In genomic region chr7:144389704-144390103, GRCm38 (mm10) we compare ENCODE assay signal across 23 mouse cellular contexts.
A peak's percentile ranks its signal among the peaks of the same experiment; 100 is the strongest.
DNase-seq lines count a peak whose midpoint lies in the region; ATAC-seq and TF ChIP-seq lines count a peak whose summit lies in the region.
"Had no signal": no experiment of that assay in that cellular context is flagged by ENCODE, and none has a peak within 500 bp of the region (broad histone marks: within the 10 kb centered on the region; RNA-seq: fewer than 3 reads in every experiment).

No protein-coding gene starts in this region.

- H3K4me3 ChIP-seq in forebrain, embryonic 10.5 days, result no peak overlapping the region
- no peak overlapping the region for H3K4me3 ChIP-seq in forebrain, embryonic 11.5 days (ENCODE audit: low read depth, low read length)
- no peak overlapping the region for H3K4me3 ChIP-seq in kidney, embryonic 16.5 days (ENCODE audit: low read length)
- H3K4me3 ChIP-seq in small intestine, adult 2 months (ENCODE audit: low read depth, low read length), result no peak overlapping the region
- H3K4me3 ChIP-seq: embryonic facial prominence, embryonic 10.5 days; embryonic facial prominence, embryonic 12.5 days; forebrain, embryonic 13.5 days; forebrain, embryonic 15.5 days had no signal

- WGBS in forebrain, embryonic 10.5 days, result 93% methylated on average over 2 of the region's 2 CpGs
- 89% methylated on average over 2 of the region's 2 CpGs for WGBS in forebrain, embryonic 11.5 days
- 86% methylated on average over 2 of the region's 2 CpGs for WGBS in kidney, embryonic 16.5 days
- WGBS in small intestine, adult 2 months, result 41% methylated on average over 2 of the region's 2 CpGs

- no peaks in the 10 kb centered on the region for H3K36me3 ChIP-seq in forebrain, embryonic 10.5 days (replicated peaks)
- H3K36me3 ChIP-seq in forebrain, embryonic 11.5 days (ENCODE audit: control insufficient read depth, insufficient read depth, low read length), result no peaks in the 10 kb centered on the region
- H3K36me3 ChIP-seq in kidney, embryonic 16.5 days (ENCODE audit: insufficient read depth, low read length), result no peaks in the 10 kb centered on the region
- H3K36me3 ChIP-seq in small intestine, adult 2 months (ENCODE audit: control insufficient read depth, insufficient read depth, low read length), result no peaks in the 10 kb centered on the region
- H3K36me3 ChIP-seq: embryonic facial prominence, embryonic 10.5 days; embryonic facial prominence, embryonic 12.5 days; forebrain, embryonic 15.5 days; G1E had no signal

- TF ChIP-seq CTCF in small intestine, adult 2 months (IDR thresholded peaks at IDR 0.05; ENCODE audit: extremely low read depth, insufficient read length, insufficient replicate concordance, low read depth, low read length), result no peak

- H3K9ac ChIP-seq in forebrain, embryonic 11.5 days (ENCODE audit: low read length), result no peak overlapping the region
- no peak overlapping the region for H3K9ac ChIP-seq in kidney, embryonic 16.5 days (replicated peaks; ENCODE audit: low read length)
- H3K9ac ChIP-seq: embryonic facial prominence, embryonic 12.5 days; forebrain, embryonic 13.5 days; forebrain, embryonic 15.5 days; forebrain, postnatal 0 days had no signal

- peaks cover 6% of the 10 kb centered on the region; the same call in 1 of the 2 replicates for H3K4me1 ChIP-seq in forebrain, embryonic 10.5 days
- H3K4me1 ChIP-seq in forebrain, embryonic 11.5 days (replicated peaks; ENCODE audit: control insufficient read depth, insufficient read depth, low read length), result no peaks in the 10 kb centered on the region
- H3K4me1 ChIP-seq in kidney, embryonic 16.5 days (ENCODE audit: insufficient read depth, low read length), result no peaks in the 10 kb centered on the region
- H3K4me1 ChIP-seq in small intestine, adult 2 months (ENCODE audit: control insufficient read depth, insufficient read depth, insufficient read length, low read length), result peaks cover 34% of the 10 kb centered on the region
- H3K4me1 ChIP-seq: embryonic facial prominence, embryonic 12.5 days; forebrain, embryonic 13.5 days; forebrain, embryonic 15.5 days had no signal

- no peaks in the 10 kb centered on the region for H3K27me3 ChIP-seq in forebrain, embryonic 10.5 days (ENCODE audit: poor library complexity, severe bottlenecking)
- no peaks in the 10 kb centered on the region for H3K27me3 ChIP-seq in forebrain, embryonic 11.5 days (ENCODE audit: control insufficient read depth, insufficient read depth, low read length)
- H3K27me3 ChIP-seq in kidney, embryonic 16.5 days (ENCODE audit: insufficient read depth, low read length), result no peaks in the 10 kb centered on the region
- no peaks in the 10 kb centered on the region for H3K27me3 ChIP-seq in small intestine, adult 2 months (ENCODE audit: control insufficient read depth, insufficient read depth, low read length)
- H3K27me3 ChIP-seq: embryonic facial prominence, embryonic 12.5 days; forebrain, embryonic 13.5 days; forebrain, embryonic 15.5 days; Patski had no signal

- TF ChIP-seq POLR2A in small intestine, adult 2 months (IDR thresholded peaks at IDR 0.05; ENCODE audit: low read depth, low read length), result no peak

- H3K9me3 ChIP-seq in forebrain, embryonic 10.5 days, result no peaks in the 10 kb centered on the region
- H3K9me3 ChIP-seq in forebrain, embryonic 11.5 days (ENCODE audit: control insufficient read depth, low read length), result no peaks in the 10 kb centered on the region
- no peaks in the 10 kb centered on the region for H3K9me3 ChIP-seq in kidney, embryonic 16.5 days (ENCODE audit: low read length)
- H3K9me3 ChIP-seq: embryonic facial prominence, embryonic 10.5 days; embryonic facial prominence, embryonic 12.5 days; forebrain, embryonic 13.5 days; forebrain, embryonic 15.5 days; G1E had no signal

- no peak for DNase-seq in forebrain, embryonic 10.5 days (ENCODE audit: extremely low spot score, low spot score)
- DNase-seq in forebrain, embryonic 11.5 days (ENCODE audit: low spot score), result no peak
- DNase-seq in kidney, postnatal 36 days, result peak; percentile 17 to 33
- DNase-seq: adrenal gland, adult 8-10 months; adrenal gland, postnatal 14 days; adrenal gland, postnatal 36 days; B cell, adult 2 months; cerebellum, adult 11-12 months; cerebellum, adult 2 months; cerebellum, adult 9-10 months; cerebellum, postnatal 10 days; cerebellum, postnatal 25 days; forebrain, postnatal 0 days had no signal

- H3K4me2 ChIP-seq in forebrain, embryonic 11.5 days (ENCODE audit: low read depth, low read length, severe bottlenecking), result no peak overlapping the region
- H3K4me2 ChIP-seq in kidney, embryonic 16.5 days (replicated peaks; ENCODE audit: low read depth, low read length), result no peak overlapping the region
- H3K4me2 ChIP-seq: embryonic facial prominence, embryonic 12.5 days; forebrain, embryonic 13.5 days; forebrain, embryonic 15.5 days had no signal

- 0 out of 2 replicates have a peak overlapping the region, but pooled peaks have one; percentile 48 for H3K27ac ChIP-seq in forebrain, embryonic 10.5 days
- no peak overlapping the region for H3K27ac ChIP-seq in forebrain, embryonic 11.5 days (ENCODE audit: low read depth, low read length)
- H3K27ac ChIP-seq in kidney, embryonic 16.5 days (ENCODE audit: low read length), result no peak overlapping the region
- peak overlapping the region; percentile 88 for H3K27ac ChIP-seq in small intestine, adult 2 months (ENCODE audit: insufficient read depth, low read depth, low read length)
- H3K27ac ChIP-seq: embryonic facial prominence, embryonic 10.5 days; embryonic facial prominence, embryonic 12.5 days; forebrain, embryonic 13.5 days; forebrain, embryonic 15.5 days had no signal

- ATAC-seq in forebrain, embryonic 11.5 days (replicated peaks; ENCODE audit: low FRiP score), result no peak
- no peak for ATAC-seq in kidney, embryonic 16.5 days (ENCODE audit: low FRiP score, low TSS enrichment)
- ATAC-seq: activated CD4-positive, CD25-positive, alpha-beta regulatory T cell, adult 4 months; CD4-positive, CD25-positive, alpha-beta regulatory T cell, adult 4 months; forebrain, embryonic 13.5 days; forebrain, embryonic 15.5 days; forebrain, postnatal 0 days; Patski had no signal

Comparison
In these comparisons a context has a peak if more than half of its experiments do, and no peak if none do; other contexts are left out.
1. H3K27ac ChIP-seq: peak in forebrain, embryonic 10.5 days (single experiment) and small intestine, adult 2 months (single experiment); none in forebrain, embryonic 11.5 days (single experiment) and kidney, embryonic 16.5 days (single experiment).
2. DNase-seq: peak in kidney, postnatal 36 days (2 of 2); none in forebrain, embryonic 10.5 days (single experiment) and forebrain, embryonic 11.5 days (single experiment).